Mouse (Mus musculus) gastrocnemius, postnatal 4 days (tissue): ENCODE measurements around the gene Spag7. TPM values are rescaled to one million over a fixed set of nuclear protein-coding genes. Genes with fewer than 3 reads are reported as not detected.

Source experiments
- DNase-seq, 2 experiments: peaks; one replicate each; pipeline ENCODE4 v3.0.0; 2021 to 2022; ENCODE audit warnings: low spot score in 2 of 2, mixed read lengths in 2 of 2
- total RNA-seq, 2 experiments: library from RNA; stranded (reverse); gene quantifications; 2 replicates each; pipeline ENCODE4 v1.2.3; 2021

Spag7 gene
- total RNA-seq, 2 experiments from 2014 or later: 119 to 129 TPM

DNA sequence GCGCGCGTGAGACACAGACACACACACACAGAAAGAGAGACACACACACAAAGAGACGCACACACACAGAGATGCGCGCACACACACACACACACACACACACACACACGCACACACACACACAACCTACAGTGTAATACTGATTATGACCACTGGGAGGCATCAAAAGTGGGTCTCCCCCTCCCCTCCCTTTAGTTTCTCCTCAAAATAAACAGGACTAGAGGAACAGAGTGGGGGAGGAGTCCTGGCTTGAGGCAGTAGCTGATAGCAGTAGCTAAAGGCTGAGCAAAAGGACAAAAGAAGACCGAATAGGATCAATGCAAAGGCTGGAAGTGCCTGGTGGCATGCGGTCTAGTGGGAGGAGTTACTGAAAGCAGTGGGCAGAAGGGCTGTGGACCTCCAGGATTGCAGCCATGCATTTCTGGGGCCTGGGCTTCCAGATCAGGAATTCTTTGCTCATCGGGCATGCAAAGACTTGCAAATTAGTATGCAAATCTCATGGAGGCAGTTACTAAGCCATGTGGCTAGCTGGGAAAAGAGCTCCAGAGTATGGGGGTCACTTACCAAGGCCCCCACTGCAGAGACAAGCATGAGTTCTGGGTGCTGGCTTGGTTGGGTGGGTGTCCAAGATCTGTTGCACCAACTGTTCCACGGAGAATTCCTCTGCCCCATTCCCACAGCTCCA lies 12.8 kb upstream of the Spag7 start:
- DNase-seq: no peak

DNA sequence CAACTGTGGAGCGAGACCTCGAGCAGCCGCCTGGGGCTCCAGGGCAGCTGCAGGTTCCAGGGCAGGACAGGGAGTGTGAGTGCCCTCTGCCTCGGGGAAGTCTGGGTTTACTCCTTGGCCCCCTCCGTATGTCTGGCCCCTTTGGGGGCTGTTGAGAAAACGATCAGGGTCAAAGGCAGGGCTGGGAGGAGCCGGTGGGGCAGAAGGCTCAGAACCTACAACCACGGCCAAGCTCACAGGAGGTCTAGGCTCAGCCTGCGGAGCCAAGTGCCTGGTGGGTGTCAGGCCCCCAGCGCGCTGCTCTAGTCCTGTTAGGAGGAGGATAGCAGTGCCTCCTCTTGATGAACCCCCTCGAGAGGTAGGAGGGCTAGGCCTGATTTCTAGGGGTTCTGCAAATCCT lies 12.0 kb upstream of the Spag7 start:
- DNase-seq: no peak

DNA sequence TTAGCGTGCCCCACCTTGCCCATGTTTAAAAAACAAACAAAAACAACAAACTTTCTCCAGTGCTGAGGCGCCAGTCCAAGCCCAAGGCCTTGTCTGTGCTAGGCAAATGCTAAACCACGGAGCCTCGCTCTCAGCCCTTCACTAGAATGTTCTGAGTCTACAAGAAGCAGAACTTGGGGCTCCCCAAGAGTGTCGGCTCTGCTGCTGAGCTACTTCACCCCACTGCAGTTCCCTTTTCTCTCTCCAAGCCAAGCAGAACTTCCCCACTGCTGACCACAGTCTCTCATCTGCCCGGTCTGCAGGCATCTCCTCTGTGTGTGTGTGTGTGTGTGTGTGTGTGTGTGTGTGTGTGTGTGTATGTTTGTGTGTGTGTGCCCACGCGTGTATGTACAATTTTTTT lies 10.7 kb upstream of the Spag7 start:
- DNase-seq: no peak

DNA sequence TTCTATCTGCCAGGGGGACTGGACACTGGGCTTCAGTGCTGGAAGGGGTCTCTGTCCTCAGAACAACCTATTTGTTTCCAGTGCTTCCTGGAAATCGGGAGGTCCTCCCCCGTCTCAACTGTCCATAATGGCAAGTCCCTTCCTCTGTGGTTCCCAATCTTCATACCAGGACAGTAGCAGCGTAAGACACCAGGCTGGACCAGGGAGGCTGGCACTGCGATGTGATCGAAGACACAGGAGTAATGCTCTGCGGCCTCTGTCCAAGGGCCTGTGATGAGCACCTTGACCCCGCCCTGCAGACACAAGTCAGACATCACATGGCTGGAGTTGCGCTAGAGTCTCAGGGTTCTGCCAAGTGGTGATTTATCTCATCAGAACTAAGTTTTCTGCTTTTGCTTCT lies 10.1 kb upstream of the Spag7 start:
- DNase-seq: no peak

DNA sequence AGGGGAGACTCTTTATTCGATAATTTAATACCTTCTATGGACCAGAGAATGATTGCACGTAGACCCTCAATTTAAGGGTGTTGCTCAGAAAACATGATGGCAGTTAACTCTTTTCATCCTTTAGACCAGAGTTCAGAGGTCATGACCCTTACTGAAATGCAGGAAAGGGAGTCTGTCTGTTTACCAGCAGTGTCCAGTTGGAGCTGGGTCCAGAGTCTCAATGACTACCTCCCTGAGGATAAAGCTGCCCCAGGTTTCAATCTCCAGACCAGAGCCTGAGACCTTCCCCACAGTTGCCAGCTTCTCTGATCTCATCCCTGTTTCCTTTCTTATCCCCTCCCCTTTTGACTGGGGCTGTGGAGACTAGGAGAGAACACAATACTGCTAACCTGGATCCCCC lies 9.4 kb upstream of the Spag7 start:
- DNase-seq: no peak

DNA sequence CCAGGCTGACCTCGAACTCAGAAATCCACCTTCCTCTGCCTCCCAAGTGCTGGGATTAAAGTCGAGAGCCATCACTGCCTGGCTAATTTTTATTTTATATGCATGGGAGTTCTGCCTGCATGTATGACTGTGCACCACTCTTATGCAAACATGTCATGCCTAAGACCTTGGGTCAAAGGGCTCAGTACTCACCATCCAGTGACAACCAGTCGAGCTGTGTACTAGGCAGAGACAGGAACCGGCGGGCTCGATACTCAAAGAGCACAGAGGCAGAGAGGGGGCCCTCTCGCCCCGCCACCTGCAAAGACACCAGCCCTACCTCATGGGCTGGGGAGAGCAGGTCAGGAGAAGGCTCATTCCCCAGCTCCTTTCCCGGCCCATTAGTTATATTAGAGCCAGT lies 8.9 kb upstream of the Spag7 start:
- DNase-seq: no peak

DNA sequence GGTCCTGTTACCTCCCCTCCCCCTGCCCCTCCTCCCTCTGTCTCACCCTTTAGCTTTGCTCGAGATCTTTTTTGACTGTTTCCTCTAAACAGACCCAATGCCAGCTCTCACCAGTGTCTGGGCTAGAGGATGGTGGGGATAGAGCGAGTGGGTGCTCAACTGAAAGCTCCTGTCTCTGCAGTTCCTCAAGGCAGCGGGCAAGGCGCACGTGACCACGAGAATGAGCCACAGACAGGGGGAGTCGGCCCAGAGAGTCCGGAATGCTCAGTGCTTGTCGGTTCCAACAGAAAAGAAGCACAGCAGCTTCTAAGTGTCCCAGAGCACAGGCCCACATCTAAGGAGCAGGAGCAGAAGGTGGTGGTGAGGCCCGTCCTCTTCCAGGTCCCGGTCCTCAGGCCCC lies 5.3 kb upstream of the Spag7 start:
- DNase-seq: no peak

DNA sequence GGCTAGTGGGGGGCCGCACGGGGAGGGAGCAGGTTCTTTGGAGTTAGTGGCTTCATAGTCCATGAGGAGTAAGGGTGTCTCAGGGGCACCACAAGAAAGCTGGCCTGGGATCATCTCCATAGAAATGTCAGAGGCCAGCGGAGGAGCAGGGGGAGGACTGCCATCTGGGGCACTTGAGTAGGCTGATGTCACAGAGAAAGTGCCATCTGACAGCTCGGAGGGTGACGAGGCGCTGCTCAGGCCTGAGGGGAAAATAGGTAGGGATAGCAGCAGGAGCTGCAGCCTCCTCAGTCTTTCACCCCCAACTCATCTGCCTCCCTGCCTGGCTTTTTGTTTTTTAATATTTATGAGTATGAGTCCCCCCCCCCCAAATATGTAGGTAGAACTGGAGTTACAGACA lies 4.8 kb upstream of the Spag7 start:
- DNase-seq: no peak

DNA sequence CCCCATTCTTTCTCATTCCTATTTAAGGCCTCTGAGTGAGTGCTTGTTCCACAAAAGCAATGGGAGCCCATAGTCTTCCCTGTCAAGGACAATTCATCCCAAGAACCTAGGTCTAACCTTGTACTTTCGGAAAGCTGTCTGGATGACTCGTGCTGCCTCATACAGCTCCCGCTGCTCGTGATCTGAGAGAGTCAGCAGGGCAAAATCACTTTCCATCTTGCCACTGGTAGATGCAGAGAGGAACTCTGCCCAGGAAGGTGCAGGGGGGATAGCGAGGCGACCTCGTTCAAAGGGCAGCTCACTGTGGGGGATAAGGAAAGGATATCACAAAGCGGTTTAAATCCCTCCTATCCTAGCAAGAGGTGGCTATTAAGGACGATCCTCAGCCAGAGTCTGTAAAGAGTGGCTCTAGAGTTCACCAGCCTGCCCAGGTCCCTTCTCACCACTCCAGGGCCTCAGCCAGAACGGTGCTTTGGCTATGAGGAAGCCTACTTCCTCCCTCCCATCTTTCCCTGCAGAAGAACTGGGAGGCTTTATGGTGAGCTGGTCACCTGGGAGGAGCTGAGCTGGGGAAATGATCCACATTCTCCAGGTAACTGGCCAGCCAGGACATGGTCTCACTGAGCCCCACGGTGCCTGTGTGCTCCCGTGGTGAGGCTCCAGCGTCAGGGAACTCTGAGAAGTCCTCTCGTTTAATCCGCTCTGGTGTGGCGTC lies 2.3 kb upstream of the Spag7 start:
- no peak for DNase-seq

DNA sequence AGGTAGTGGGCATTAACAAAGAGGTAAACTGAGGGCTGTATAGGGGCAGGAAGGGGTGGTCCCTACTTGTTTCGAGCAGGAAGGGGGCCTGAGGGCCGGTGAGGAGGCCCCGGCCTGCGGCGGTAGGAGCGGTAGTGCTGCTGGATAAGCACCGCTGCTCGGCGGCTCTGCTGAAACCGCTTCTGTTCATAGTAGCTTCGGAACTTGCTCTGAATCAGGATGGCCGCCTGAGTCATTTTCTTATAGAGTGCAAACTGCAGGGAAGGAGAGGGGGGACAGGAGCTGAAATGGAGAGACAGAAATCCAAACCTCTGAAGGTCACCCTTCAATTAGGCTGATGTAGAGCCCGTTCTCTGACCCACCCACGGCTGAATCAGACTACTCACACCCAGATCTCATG lies 1.3 kb upstream of the Spag7 start:
- no peak for DNase-seq

DNA sequence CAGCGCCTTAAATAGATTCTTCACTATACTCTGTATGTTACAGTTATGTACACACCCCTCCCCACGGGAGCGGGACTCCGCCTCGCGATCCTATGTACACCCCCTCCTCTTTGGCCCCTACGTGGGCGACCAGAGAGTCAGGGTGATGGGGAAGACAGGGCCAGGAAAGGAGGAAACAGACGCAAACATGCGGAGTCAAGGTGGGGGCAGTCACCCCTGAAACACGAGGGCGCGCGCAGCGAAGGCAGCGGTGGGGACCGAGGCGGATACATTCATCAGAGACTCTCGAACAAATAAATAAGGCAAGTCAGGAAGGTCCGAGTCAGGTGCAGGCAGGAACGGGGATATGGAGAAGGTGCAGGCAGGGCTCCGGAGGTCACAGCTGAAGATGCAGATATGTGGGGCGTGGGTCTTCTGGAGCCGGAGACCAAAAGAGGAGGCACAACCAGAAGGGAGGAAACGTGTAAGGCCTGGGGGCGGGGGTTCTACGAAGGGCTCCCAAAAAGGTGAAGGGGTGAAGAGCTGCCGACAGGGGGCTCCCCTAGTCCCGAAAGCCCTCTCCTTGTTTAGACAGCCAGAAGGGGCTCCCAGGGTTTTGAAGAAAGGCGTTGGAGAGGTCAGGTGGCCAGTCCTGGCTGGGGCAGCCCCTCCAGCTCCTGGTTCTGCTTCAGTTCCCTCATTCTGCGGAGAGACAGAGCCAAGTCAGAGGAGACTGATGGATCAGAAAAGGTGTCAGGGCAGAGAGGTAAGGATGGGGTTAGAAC lies 548 bp upstream of the Spag7 start:
- peak in 1 of 2 experiments; percentile 79 for DNase-seq

DNA sequence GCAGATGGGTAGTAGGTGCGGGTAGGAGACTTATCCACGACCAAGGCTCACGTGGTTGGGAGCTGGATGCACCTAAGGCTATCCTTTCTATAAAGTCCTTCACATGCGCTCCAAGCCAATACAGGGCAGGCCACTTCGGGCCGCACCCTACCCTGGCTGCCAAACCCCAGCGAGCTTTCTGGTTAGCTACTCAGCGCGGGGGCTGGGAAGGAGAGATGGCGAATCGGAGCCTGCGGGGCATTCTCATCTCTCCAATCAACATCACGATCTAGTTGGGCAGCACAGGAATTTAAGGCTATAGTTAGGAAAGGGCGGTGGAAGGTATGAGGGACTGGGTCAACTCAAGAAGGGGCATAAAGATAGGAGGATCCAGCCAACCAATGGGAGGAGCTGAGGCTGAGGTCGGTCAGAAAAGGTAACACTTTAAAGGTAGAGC lies 863 bp downstream of the Spag7 start:
- DNase-seq: peak in 1 of 2 experiments; percentile 78

DNA sequence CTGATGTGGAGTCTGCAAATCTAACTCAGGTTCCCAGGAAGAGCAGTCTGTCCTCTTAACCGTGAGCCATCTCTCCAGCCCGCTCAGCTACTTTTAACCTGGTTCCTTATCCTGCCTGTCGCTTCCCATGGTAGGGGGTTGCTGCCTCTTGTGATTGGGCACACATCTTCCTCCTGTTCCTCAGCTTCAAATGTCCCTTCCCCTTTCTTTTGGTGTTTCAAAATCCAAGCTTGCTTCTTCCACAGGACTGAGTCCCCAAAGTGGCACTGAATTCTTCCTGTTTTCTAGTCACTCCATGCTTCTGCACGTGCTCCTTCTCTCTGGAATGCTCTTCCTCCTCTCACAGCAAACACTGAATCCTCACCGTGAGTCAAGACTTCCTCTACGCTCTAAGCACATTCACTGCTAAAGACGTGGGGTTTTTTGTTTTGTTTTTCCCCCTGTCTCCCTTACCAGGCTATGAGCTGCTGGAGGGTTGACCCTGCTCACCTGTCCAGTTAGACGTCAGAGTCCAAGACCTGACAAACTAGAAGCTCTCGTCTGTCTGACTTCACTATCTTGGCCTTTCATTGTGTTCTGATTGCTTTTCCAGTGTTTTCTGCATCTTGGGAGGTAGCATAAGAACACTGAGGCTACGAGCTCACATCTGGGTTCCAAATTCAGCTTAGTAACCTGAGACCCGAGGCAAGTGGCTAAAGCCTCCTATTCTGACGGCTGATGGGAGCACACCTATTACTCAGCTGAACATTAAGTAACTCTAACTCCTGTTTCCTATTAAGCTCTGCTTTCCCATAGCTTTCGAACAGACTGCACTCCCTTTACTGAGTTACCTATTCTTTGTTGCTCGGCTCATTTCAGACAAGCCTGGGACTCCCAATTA lies 1.7 kb downstream of the Spag7 start:
- DNase-seq: no peak

DNA sequence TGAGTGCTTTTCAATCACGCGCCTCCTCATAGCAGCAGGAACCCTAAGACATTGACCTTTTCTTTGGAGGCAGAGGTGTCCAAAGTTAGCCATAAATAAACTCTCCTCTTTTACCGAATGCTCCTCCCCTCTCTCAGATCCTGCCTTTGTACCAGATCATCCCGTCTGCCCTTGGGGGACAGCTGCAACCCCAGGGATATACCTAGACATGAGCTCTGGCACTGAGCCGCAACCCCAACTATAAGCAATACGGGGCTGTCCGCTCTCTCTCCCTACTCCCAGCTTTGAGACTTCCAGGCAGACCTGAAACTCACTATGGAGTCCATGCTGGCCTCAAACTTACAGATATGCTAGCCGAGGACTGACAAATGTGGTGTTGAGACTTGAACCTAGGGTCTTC lies 2.5 kb downstream of the Spag7 start:
- DNase-seq: no peak

DNA sequence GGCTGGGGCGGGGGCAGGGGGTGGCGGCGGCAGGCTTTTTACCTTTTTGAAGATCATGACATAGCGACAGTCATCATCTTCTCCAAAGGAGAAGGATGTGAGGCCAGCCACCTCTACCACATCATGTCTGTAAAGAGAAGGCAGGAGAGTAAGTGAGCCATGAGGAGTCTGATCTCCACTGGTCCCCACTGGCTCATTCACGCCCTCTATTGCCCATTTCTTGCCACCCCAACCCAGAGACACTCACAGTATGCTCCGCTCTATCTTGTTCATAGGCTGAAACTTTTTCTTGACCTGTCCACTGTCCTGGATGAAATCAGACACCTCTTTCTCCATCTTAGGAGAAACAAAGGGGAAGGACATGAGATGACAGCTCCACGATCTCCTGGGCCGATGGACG lies 4.5 kb downstream of the Spag7 start:
- DNase-seq: no peak

DNA sequence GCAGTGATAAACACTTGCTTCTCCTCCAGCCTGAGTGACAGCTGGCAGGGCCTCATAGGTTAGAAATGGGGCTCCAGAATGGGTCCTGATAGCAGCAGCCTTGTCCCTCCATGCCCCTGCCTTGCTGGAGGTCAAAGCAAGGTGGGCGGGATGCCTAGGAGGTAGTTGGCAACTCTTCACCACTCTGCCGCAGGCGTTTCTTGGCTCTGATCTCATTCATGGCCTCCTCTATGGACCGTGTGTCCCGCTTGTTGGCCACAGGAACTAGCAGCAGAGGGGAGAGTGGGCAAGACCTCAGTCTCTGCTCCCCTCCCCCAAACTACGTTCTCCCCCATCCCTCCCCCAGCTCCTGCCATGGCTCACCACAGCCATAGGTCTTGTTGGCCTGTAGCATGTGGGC lies 5.3 kb downstream of the Spag7 start:
- no peak for DNase-seq

DNA sequence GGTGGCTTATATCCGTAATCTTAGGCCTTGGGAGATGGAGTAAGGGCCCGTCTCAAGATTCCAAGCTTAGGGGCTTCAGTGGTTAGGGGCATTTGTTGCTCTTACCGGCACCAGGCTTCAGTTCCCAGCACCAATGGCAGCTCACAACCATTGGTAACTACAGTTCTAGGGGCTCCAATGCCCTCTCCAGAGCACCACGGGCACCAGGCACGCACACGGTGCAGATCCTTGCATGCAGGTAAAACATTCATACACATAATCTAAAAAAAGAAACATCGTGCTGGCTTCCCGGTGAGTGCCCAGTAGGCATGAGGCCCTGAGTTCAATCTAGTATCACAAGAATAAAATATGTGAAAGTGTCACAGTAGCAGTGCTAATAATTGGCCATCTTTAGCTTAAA lies 6.1 kb downstream of the Spag7 start:
- no peak for DNase-seq

DNA sequence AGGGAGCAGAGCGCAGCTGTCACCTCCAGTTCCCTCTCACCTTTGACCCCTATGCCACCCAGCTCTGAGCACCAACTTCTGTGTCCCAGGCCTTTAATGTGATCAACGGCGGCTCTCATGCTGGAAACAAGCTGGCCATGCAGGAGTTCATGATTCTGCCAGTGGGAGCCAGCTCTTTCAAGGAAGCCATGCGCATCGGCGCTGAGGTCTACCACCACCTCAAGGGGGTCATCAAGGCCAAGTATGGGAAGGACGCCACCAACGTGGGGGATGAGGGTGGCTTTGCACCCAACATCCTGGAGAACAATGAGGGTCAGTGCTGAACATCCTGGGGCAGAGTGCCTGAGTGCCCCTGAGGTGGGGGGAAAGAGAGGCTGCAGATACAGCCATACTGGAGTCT lies 8.6 kb downstream of the Spag7 start:
- DNase-seq: no peak

DNA sequence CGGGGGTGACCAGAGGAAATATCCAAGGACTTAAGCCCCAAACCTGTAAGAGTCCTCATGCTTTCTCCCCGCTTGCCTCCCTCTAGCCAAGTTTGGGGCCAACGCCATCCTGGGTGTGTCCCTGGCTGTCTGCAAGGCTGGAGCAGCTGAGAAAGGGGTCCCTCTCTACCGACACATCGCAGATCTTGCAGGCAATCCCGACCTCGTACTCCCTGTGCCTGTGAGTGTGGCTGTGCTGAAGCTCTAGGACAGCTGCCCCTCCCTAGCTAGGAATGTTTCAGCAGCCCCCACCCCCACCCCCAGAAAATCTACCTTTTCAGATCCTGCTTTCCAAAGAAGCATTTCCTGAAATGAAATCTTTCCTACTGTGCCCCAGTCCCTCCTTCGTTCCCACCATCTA lies 10.3 kb downstream of the Spag7 start:
- DNase-seq: no peak

DNA sequence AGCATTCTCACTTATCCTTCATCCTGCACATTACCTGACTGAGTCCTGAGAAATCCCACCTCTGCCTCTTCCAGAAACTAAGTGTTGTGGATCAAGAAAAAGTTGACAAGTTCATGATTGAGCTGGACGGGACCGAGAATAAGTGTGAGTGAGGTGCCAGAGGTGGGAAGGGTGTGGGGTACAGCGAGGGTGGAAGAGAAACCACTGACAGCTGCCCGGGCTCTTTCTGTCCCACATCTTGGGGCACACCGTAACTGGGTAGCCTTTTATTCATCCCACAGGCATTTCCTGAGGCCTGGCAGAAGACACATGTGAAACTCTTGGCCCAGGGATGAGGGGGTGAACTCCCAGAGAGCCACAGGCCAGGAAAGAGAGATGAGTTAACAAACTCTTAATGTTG lies 10.7 kb downstream of the Spag7 start:
- no peak for DNase-seq

DNA sequence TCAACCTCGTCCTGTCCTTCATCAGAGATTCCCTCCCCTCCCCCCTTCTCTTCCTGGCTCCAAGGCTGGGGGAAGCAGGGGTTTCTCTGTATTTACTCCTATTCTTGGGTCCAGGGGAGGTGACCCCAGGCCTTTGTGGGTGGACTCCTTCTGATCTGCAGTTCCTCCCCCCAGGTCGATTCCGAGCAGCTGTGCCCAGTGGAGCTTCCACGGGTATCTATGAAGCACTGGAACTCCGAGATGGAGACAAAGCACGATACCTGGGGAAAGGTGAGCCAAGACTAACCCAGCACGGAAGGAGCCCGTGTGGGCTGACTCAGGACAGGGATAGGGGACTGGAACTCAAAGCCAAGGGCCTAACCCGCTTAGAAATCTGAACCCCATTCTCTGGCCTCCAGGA lies 11.2 kb downstream of the Spag7 start:
- DNase-seq: no peak
